Mouse (Mus musculus): Measurements from ENCODE around the gene Pced1b. TPM values are rescaled to one million over a fixed set of nuclear protein-coding genes. Genes with fewer than 3 reads are reported as not detected.

Gene Pced1b
- polyA plus RNA-seq (2012), result 6.4 and 9.1 TPM in 2 replicates

DNA sequence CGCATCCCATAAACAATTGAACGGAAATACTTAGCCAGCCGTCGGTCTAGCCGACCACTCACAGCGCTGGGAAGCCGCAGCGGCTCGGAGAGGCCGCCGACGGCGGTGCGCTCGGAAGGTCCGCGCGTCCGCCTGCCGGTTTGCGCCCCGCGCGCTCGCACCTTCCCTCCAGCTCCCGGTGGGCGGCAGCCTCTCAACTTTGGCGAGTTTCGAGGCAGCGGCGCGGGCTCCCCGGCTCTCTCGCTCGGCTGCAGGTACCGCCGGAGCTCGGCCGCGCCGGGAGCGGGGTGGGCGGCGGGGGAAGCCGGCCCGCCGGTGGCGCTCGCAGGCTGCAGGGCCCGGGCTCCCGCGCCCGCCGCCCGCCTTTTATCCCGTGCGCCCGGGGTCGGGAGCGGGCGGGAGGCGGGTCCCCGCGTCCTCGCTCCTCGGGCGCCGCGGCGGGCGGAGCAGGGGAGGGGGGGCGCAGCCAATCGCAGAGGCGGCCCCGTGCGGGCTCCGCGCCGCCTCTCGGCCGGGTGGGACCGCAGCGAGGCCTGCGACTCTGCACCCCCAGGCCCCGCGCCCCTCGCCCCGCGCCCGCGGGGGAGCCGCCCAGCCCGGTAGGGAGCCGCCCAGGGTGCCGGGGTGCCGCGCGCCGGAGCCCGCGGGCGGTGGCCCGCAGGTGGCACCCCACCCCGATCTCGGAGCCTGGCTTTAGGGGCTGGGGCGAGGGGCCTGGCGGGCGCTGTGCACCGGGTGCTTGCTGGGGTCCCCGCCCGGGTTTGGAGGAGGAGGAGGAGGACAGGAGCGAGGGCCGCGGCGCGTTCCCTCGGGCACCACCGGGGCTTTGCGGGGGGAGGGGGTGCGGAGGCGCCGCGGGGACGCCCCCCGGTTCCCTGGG, at the start of gene Pced1b, which contains the start of gene Amigo2:
Pced1b (plus strand) TSS at position 197 of the 880 bp plus-strand sequence.
Amigo2 (minus strand) TSS at position 377 of the 880 bp plus-strand sequence.

Other genes with a start within 250 kb of the Pced1b start
- not detected in 2 replicates for gene Slc38a4, start 191.2 kb upstream of the Pced1b start, polyA plus RNA-seq (2012)
- gene Amigo2, start 180 bp downstream of the Pced1b start, polyA plus RNA-seq (2012), result 0.49 and 0.57 TPM in 2 replicates